ENCODE assay signal across 15 mouse cellular contexts in genomic region chr10:7959073-7959472, GRCm38 (mm10). TPM values are rescaled to one million over a fixed set of nuclear protein-coding genes. Genes with fewer than 3 reads are reported as not detected.
A peak's percentile ranks its signal among the peaks of the same experiment; 100 is the strongest.
DNase-seq lines count a peak whose midpoint lies in the region; ATAC-seq and TF ChIP-seq lines count a peak whose summit lies in the region.
"Had no signal": no experiment of that assay in that cellular context is flagged by ENCODE, and none has a peak within 500 bp of the region (broad histone marks: within the 10 kb centered on the region; RNA-seq: fewer than 3 reads in every experiment).

No protein-coding gene starts in this region.

- no peaks in the 10 kb centered on the region for H3K9me3 ChIP-seq in heart, embryonic 11.5 days (replicated peaks; ENCODE audit: control insufficient read depth, low read length)
- no peaks in the 10 kb centered on the region for H3K9me3 ChIP-seq in heart, embryonic 12.5 days (replicated peaks)
- no peaks in the 10 kb centered on the region for H3K9me3 ChIP-seq in MEL (replicated peaks; ENCODE audit: insufficient read depth, low read length)
- H3K9me3 ChIP-seq in neural tube, embryonic 15.5 days (replicated peaks): no peaks in the 10 kb centered on the region
- H3K9me3 ChIP-seq: limb, embryonic 13.5 days; midbrain, embryonic 13.5 days had no signal

- WGBS in heart, embryonic 11.5 days (ENCODE audit: insufficient replicate concordance): 36% methylated on average over 6 of the region's 6 CpGs
- WGBS in heart, embryonic 12.5 days: 31% methylated on average over 6 of the region's 6 CpGs
- whole genome bisulfite sequencing in lung, adult 2 months: 58% methylated on average over 6 of the region's 6 CpGs
- 78% methylated on average over 6 of the region's 6 CpGs for WGBS in neural tube, embryonic 15.5 days

- no peak for ATAC-seq in heart, embryonic 11.5 days (replicated peaks; ENCODE audit: insufficient number of reproducible peaks, low FRiP score, low TSS enrichment)
- no peak for ATAC-seq in heart, embryonic 12.5 days (ENCODE audit: insufficient number of reproducible peaks, low FRiP score)
- ATAC-seq in megakaryocyte progenitor cell, adult 5-6 weeks (replicated peaks; ENCODE audit: poor library complexity): peak; percentile 10; the same call in 1 of the 2 replicates
- no peak for ATAC-seq in neural tube, embryonic 15.5 days (ENCODE audit: low FRiP score)
- ATAC-seq: midbrain, embryonic 13.5 days had no signal

- no peak for TF ChIP-seq RAD21 in MEL (IDR thresholded peaks at IDR 0.05; ENCODE audit: low read depth, low read length)

- H3K36me3 ChIP-seq in heart, embryonic 11.5 days (ENCODE audit: control insufficient read depth, insufficient read depth, low read length): no peaks in the 10 kb centered on the region
- no peaks in the 10 kb centered on the region for H3K36me3 ChIP-seq in heart, embryonic 12.5 days
- peaks cover 0 to 15% of the 10 kb centered on the region in 2 experiments; a peak in 2 of 4 replicates for H3K36me3 ChIP-seq in MEL (ENCODE audit: control insufficient read depth in 1 of 2, insufficient read depth in 2 of 2, low read length in 2 of 2)
- H3K36me3 ChIP-seq in neural tube, embryonic 15.5 days: no peaks in the 10 kb centered on the region
- H3K36me3 ChIP-seq: limb, embryonic 13.5 days; midbrain, embryonic 13.5 days had no signal

- no peaks in the 10 kb centered on the region for H3K27me3 ChIP-seq in heart, embryonic 11.5 days (ENCODE audit: control insufficient read depth, insufficient read depth, low read length)
- no peaks in the 10 kb centered on the region for H3K27me3 ChIP-seq in heart, embryonic 12.5 days (replicated peaks)
- no peaks in the 10 kb centered on the region for H3K27me3 ChIP-seq in MEL (ENCODE audit: control insufficient read depth in 1 of 2, insufficient read depth in 2 of 2, low read length in 2 of 2)
- no peaks in the 10 kb centered on the region for H3K27me3 ChIP-seq in neural tube, embryonic 15.5 days (replicated peaks)
- H3K27me3 ChIP-seq: limb, embryonic 13.5 days; midbrain, embryonic 13.5 days had no signal

- TF ChIP-seq CTCF in MEL (IDR thresholded peaks at IDR 0.05 in 2 of 3, conservative IDR thresholded peaks at IDR 0.05 in 1 of 3; ENCODE audit: control insufficient read depth in 1 of 3, insufficient read depth in 1 of 3, low read depth in 2 of 3, low read length in 3 of 3, poor library complexity in 1 of 3, severe bottlenecking in 1 of 3): no peak
- no peak for TF ChIP-seq CTCF in lung, adult 2 months (IDR thresholded peaks at IDR 0.05; ENCODE audit: insufficient read depth, low read length)

- no peak overlapping the region for H3K9ac ChIP-seq in heart, embryonic 11.5 days (ENCODE audit: low read depth, low read length)
- H3K9ac ChIP-seq in heart, embryonic 12.5 days: no peak overlapping the region
- H3K9ac ChIP-seq in MEL (ENCODE audit: control insufficient read depth, low read depth, low read length, poor library complexity, severe bottlenecking): no peak overlapping the region
- H3K9ac ChIP-seq in neural tube, embryonic 15.5 days (replicated peaks): no peak overlapping the region
- H3K9ac ChIP-seq: limb, embryonic 13.5 days; midbrain, embryonic 13.5 days had no signal

- H3K27ac ChIP-seq in heart, embryonic 11.5 days (ENCODE audit: low read depth, low read length): peak overlapping the region; percentile 50; the same call in 1 of the 2 replicates
- H3K27ac ChIP-seq in heart, embryonic 12.5 days (ENCODE audit: poor library complexity, severe bottlenecking): no peak overlapping the region
- no peak overlapping the region for H3K27ac ChIP-seq in MEL (ENCODE audit: control insufficient read depth, low read depth, low read length)
- no peak overlapping the region for H3K27ac ChIP-seq in neural tube, embryonic 15.5 days (replicated peaks)
- H3K27ac ChIP-seq: layer of hippocampus, adult 2 months; limb, embryonic 13.5 days; midbrain, embryonic 13.5 days had no signal

- no peak for TF ChIP-seq POLR2A in MEL (IDR thresholded peaks at IDR 0.05; ENCODE audit: control insufficient read depth in 1 of 2, insufficient read depth in 1 of 2, low read depth in 1 of 2, low read length in 2 of 2, poor library complexity in 1 of 2)
- TF ChIP-seq POLR2A in lung, adult 2 months (IDR thresholded peaks at IDR 0.05; ENCODE audit: borderline replicate concordance, extremely low read depth, low read depth, low read length): no peak

- peaks cover 12% of the 10 kb centered on the region for H3K4me1 ChIP-seq in heart, embryonic 11.5 days (ENCODE audit: control insufficient read depth, insufficient read depth, low read length)
- peaks cover 21% of the 10 kb centered on the region for H3K4me1 ChIP-seq in heart, embryonic 12.5 days (replicated peaks)
- peaks cover 11 to 16% of the 10 kb centered on the region in 2 experiments for H3K4me1 ChIP-seq in MEL (ENCODE audit: control insufficient read depth in 1 of 2, insufficient read depth in 2 of 2, low read length in 2 of 2)
- H3K4me1 ChIP-seq in lung, adult 2 months (ENCODE audit: control insufficient read depth, insufficient read depth, low read length): peaks cover 5% of the 10 kb centered on the region
- H3K4me1 ChIP-seq in neural tube, embryonic 15.5 days: peaks cover 5% of the 10 kb centered on the region

- peak in 1 of 2 experiments; percentile 80; a peak in 2 of 4 replicates for TF ChIP-seq EP300 in MEL (IDR thresholded peaks at IDR 0.05; ENCODE audit: low read depth in 1 of 2, low read length in 2 of 2)

- peaks cover 22% of the 10 kb centered on the region for H3K79me2 ChIP-seq in MEL (ENCODE audit: control insufficient read depth, insufficient read depth, low read length, poor library complexity)

- DNase-seq in left cerebral cortex, postnatal 25 days (ENCODE audit: low spot score in 2 of 2): peak; percentile 44 to 78
- no peak for DNase-seq in left cerebral cortex, adult 11 months (ENCODE audit: low spot score)
- peak; percentile 63 for DNase-seq in MEL (ENCODE audit: low read depth, low spot score)
- DNase-seq in lung, adult 2 months: no peak
- DNase-seq: adrenal gland, postnatal 14 days; B cell, adult 2 months; cerebellum, postnatal 25 days; lung, postnatal 10 days had no signal

- intact Hi-C loops in left cerebral cortex, postnatal 25 days (cut with DNase I): loop anchor here (5.0 kb wide), 5 partner anchors 57 to 268 kb away; no protein-coding TSS in a partner anchor

- H3K4me3 ChIP-seq in heart, embryonic 11.5 days (ENCODE audit: low read depth, low read length): no peak overlapping the region
- no peak overlapping the region for H3K4me3 ChIP-seq in heart, embryonic 12.5 days
- no peak overlapping the region for H3K4me3 ChIP-seq in MEL (ENCODE audit: control insufficient read depth in 1 of 2, insufficient read depth in 1 of 2, low read depth in 2 of 2, low read length in 2 of 2)
- no peak overlapping the region for H3K4me3 ChIP-seq in lung, adult 2 months (replicated peaks; ENCODE audit: extremely low read depth, low read depth, low read length)
- no peak overlapping the region for H3K4me3 ChIP-seq in neural tube, embryonic 15.5 days (replicated peaks)
- H3K4me3 ChIP-seq: layer of hippocampus, adult 2 months; limb, embryonic 13.5 days; midbrain, embryonic 13.5 days had no signal

- peak overlapping the region; percentile 6; the same call in 1 of the 2 replicates for H3K4me2 ChIP-seq in heart, embryonic 11.5 days
- no peak overlapping the region for H3K4me2 ChIP-seq in heart, embryonic 12.5 days
- no peak overlapping the region for H3K4me2 ChIP-seq in neural tube, embryonic 15.5 days
- H3K4me2 ChIP-seq: limb, embryonic 13.5 days; midbrain, embryonic 13.5 days had no signal

TF ChIP-seq in MEL, 35 proteins besides CTCF, POLR2A, EP300 and RAD21 (continues in another document):
- TF ChIP-seq BHLHE40 (IDR thresholded peaks at IDR 0.05; ENCODE audit: borderline replicate concordance, low read depth, low read length): peak; percentile 40; the same call in 1 of the 2 replicates
- no peak for TF ChIP-seq USF1 (IDR thresholded peaks at IDR 0.05; ENCODE audit: low read depth, low read length)
- peak; percentile 71 for TF ChIP-seq TCF12 (IDR thresholded peaks at IDR 0.05; ENCODE audit: low read depth, low read length)
- TF ChIP-seq E2F4 (IDR thresholded peaks at IDR 0.05; ENCODE audit: borderline replicate concordance, low read depth, low read length): no peak
- peak; percentile 95 for TF ChIP-seq MAX (IDR thresholded peaks at IDR 0.05; ENCODE audit: low read length)
- TF ChIP-seq UBTF (IDR thresholded peaks at IDR 0.05; ENCODE audit: borderline replicate concordance, insufficient read depth, low read depth, low read length): no peak
- TF ChIP-seq USF2 (IDR thresholded peaks at IDR 0.05; ENCODE audit: borderline replicate concordance in 1 of 2, insufficient read depth in 1 of 2, low read depth in 1 of 2, low read length in 2 of 2): no peak
- TF ChIP-seq MXI1 (IDR thresholded peaks at IDR 0.05; ENCODE audit: low read depth, low read length): peak; percentile 84
- TF ChIP-seq MEF2A (IDR thresholded peaks at IDR 0.05; ENCODE audit: extremely low read depth, insufficient replicate concordance, low read depth, low read length, poor library complexity, severe bottlenecking): peak; percentile 97
- no peak for TF ChIP-seq MAFK (IDR thresholded peaks at IDR 0.05; ENCODE audit: borderline replicate concordance, low read depth, low read length)
- TF ChIP-seq TAL1 (IDR thresholded peaks at IDR 0.05; ENCODE audit: low read length): peak; percentile 34
- peak; percentile 83 for TF ChIP-seq GATA1 (IDR thresholded peaks at IDR 0.05; ENCODE audit: low read depth, low read length)
- no peak for TF ChIP-seq TBP (IDR thresholded peaks at IDR 0.05; ENCODE audit: low read depth, low read length)
- TF ChIP-seq ZNF384 (IDR thresholded peaks at IDR 0.05; ENCODE audit: low read depth, low read length): no peak
- peak; percentile 67 for TF ChIP-seq ETS1 (IDR thresholded peaks at IDR 0.05; ENCODE audit: low read depth, low read length)
- TF ChIP-seq GABPA (IDR thresholded peaks at IDR 0.05; ENCODE audit: low read depth, low read length): no peak
- no peak for TF ChIP-seq POLR2AphosphoS5 (IDR thresholded peaks at IDR 0.05; ENCODE audit: borderline replicate concordance, low read depth, low read length)
- peak; percentile 44; the same call in 1 of the 2 replicates for TF ChIP-seq SIN3A (IDR thresholded peaks at IDR 0.05; ENCODE audit: low read length)

RNA-seq across cellular contexts. Expression of gene Tab2, which starts 3.0 kb away (rescaled TPM):
- polyA plus RNA-seq in heart, embryonic 11.5 days (2014; fragmentation: Nextera tagmentation; extraction: Ambion mirVana): 24.8 and 28.4 TPM in 2 replicates
- polyA plus RNA-seq in heart, embryonic 12.5 days (2016; fragmentation: Nextera tagmentation; extraction: Ambion mirVana): 24.0 and 25.4 TPM in 2 replicates
- total RNA-seq in left cerebral cortex, postnatal 25 days (2021): 10 to 100 TPM; 53.1 to 54.6 TPM
- 21.6 and 24.4 TPM in 2 replicates for total RNA-seq in MEL (2012; rRNA removed)
- polyA plus RNA-seq in MEL (2012; ENCODE audit: insufficient read depth in 1 of 2, insufficient read length in 2 of 2, low read depth in 1 of 2, low replicate concordance in 2 of 2, missing spikeins in 1 of 2): 100 to 1,000 TPM in 1 of 2 experiments, 10 to 100 TPM in 1; 70.5 to 101 TPM
- total RNA-seq in megakaryocyte progenitor cell, adult 5-6 weeks (2015): 157 and 200 TPM in 2 replicates
- total RNA-seq in megakaryocyte progenitor cell, adult 5-6 weeks (2017): 51.8 and 68.7 TPM in 2 replicates
- 29.2 and 39.0 TPM in 2 replicates for polyA plus RNA-seq in lung, adult 2 months (2012; rRNA removed)
- 12.1 and 13.5 TPM in 2 replicates for polyA plus RNA-seq in neural tube, embryonic 15.5 days (2015; fragmentation: Nextera tagmentation; extraction: Ambion mirVana)

Comparison
In these comparisons a context has a peak if more than half of its experiments do, and no peak if none do; other contexts are left out.
1. DNase-seq: peak in left cerebral cortex, postnatal 25 days (2 of 2) and MEL (single experiment); none in left cerebral cortex, adult 11 months (single experiment) and lung, adult 2 months (single experiment).